Mouse (Mus musculus): ENCODE results near the gene Igf2r. TPM values are rescaled to one million over a fixed set of nuclear protein-coding genes. Genes with fewer than 3 reads are reported as not detected.

Gene Igf2r
- polyA plus RNA-seq, 1 experiment from 2014 or later, result 62.5 TPM

DNA sequence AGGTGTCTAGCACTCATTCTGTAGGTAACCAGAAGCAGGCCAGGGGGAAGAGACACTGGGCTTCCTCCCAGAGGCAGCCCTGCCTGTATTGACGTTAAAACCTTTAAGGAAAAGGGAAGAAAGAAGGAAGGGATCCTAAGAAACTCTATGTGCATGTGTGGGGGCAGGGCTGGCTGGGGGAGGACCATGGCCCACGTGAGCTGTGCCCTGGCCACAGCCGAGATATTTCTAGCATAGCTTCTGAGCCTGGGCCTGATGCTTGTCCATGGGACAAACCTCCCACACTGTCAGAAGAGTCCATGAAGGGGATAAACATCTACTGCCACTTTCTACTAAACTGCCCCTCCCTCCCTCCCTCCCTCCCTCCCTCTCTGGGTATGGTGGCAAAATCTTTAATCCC is 95.6 kb downstream of the Igf2r start:
- WGBS, result 55% methylated on average over 3 of the region's 3 CpGs
- H3K4me1 ChIP-seq, result peaks cover 11% of the 10 kb centered on the region
- no peaks in the 10 kb centered on the region for H3K27me3 ChIP-seq
- no peaks in the 10 kb centered on the region for H3K36me3 ChIP-seq
- H3K9me3 ChIP-seq, result no peaks in the 10 kb centered on the region
- H3K4me2 ChIP-seq, result no peak overlapping the region
- H3K9ac ChIP-seq, result no peak overlapping the region
- no peak overlapping the region for H3K4me3 ChIP-seq
- ATAC-seq (ENCODE audit: borderline replicate concordance, extremely low read depth, low FRiP score, low TSS enrichment), result no peak
- no peak overlapping the region for H3K27ac ChIP-seq

DNA sequence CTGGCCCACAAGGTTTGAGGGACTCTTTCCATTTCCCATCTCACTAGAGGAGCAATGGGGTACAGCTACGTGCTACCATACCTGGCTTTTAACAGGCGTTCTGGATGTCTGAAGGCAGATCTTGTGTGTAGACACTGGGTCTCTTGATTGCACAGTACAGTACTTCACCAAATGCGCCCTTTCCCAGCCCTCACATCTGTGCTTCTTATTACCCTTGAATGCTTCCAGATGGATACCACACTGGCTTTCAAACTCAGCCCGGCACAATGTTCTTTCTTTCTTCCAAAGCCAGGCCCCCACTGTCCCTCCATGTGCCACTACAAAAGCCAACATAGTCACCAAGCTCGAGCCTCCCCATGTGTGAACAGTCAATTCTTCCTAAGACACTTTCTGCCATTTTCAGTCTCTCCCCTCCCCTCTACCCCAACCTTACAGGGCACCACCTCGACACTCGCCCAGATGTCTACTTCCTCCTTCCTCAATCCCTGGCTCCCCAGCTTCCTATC is 97.1 kb downstream of the Igf2r start:
- 78% methylated on average over 7 of the region's 7 CpGs for WGBS
- no peak overlapping the region for H3K27ac ChIP-seq
- no peak overlapping the region for H3K4me3 ChIP-seq
- no peak for ATAC-seq (ENCODE audit: borderline replicate concordance, extremely low read depth, low FRiP score, low TSS enrichment)
- H3K9me3 ChIP-seq, result no peaks in the 10 kb centered on the region
- no peaks in the 10 kb centered on the region for H3K27me3 ChIP-seq
- no peak overlapping the region for H3K9ac ChIP-seq
- H3K4me1 ChIP-seq, result peaks cover 18% of the 10 kb centered on the region
- no peak overlapping the region for H3K4me2 ChIP-seq
- H3K36me3 ChIP-seq, result no peaks in the 10 kb centered on the region

DNA sequence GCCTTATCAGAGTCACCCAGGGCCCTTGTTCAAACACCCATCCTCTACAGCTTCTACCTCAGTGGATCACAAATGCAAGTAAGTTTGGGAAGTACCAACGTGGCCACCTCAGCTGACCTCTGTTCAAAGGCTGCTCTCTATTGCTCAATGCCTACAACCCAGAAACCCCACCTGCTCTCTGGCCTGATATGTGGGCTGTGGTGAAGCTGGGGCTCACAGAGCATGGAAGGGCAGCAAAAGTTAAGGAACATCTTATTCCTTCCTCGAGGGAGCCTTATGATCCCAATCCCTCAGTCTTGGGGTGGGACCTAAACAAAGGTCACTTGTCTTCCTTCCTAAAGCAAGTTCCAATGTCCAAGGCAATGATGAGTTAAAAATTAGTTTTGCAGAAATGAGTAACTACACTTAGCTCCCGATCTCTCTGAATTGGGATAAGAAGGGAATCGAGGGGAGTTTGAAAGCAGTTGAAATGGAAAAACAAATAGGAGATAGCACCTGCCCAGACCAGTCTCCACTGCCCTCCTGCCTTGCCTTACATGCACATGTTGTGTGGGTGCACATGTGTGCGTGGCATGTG is 98.3 kb downstream of the Igf2r start:
- H3K9ac ChIP-seq, result no peak overlapping the region
- H3K36me3 ChIP-seq, result no peaks in the 10 kb centered on the region
- H3K9me3 ChIP-seq, result no peaks in the 10 kb centered on the region
- H3K4me1 ChIP-seq, result peaks cover 18% of the 10 kb centered on the region
- 73% methylated on average over 5 of the region's 5 CpGs for WGBS
- no peak for ATAC-seq (ENCODE audit: borderline replicate concordance, extremely low read depth, low FRiP score, low TSS enrichment)
- no peak overlapping the region for H3K4me3 ChIP-seq
- no peaks in the 10 kb centered on the region for H3K27me3 ChIP-seq
- H3K4me2 ChIP-seq, result no peak overlapping the region
- no peak overlapping the region for H3K27ac ChIP-seq

DNA sequence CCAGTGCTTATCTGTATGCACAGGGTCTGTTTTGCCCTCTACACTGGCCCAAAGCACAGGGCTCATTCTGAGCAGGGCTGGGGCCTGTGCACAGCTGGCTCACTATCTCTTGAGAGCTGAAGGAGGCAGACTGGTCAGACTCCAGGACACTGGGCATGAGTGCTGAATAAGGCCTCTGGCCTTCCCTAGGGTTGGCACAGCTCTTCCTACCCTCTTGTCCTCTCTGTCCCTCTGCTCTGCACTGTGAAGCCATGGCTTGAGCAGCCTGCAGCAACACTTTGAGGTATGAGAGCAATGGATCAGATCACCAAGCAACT is 100.1 kb downstream of the Igf2r start:
- no peaks in the 10 kb centered on the region for H3K27me3 ChIP-seq
- no peak overlapping the region for H3K4me3 ChIP-seq
- no peak for ATAC-seq (ENCODE audit: borderline replicate concordance, extremely low read depth, low FRiP score, low TSS enrichment)
- H3K4me2 ChIP-seq, result no peak overlapping the region
- no peaks in the 10 kb centered on the region for H3K9me3 ChIP-seq
- H3K9ac ChIP-seq, result no peak overlapping the region
- H3K27ac ChIP-seq, result peak overlapping the region; percentile 53; the same call in 1 of the 2 replicates
- peaks cover 18% of the 10 kb centered on the region for H3K4me1 ChIP-seq
- no peaks in the 10 kb centered on the region for H3K36me3 ChIP-seq

DNA sequence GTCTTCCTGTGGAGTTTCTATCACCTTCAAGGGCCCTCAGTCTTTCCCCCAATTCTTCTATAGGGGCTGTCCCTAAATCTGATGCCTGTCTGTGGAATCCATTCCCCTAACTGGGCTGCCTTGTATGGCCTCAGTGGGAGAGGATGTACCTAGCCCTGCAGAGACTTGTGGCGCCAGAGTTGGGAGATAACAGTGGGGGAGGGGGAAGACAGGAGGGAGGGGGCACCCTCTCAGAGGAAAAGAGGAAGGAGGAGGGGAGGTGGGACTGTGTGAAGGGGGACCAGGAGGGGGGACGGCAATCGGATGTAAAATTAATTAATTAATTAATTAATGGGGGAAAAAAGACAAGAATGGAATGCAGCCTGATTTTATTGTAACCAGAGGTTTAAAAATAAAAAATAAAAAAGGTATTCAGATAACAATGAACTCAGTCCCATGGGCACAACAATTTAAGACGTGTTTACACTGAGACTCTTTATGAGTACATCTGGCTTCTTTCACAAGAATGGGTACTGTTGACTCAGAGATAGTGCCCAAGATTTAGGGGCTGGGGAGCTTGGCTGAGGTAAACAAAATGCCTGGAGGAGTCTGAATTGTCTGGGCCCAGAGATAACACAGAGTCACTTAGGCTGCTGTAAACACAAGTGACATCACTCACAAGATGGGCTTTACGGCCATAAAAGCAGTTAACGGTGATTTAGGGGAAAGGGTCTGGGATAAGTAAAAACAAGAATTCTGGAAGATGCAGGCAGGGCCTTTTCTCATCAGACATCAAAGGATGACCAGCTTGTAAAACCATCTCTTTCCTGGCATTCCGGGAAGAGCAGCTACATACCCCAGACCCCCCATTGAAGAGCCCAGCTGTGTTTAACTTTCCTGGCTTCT is 100.7 kb downstream of the Igf2r start:
- peak overlapping the region; percentile 53; the same call in 1 of the 2 replicates for H3K27ac ChIP-seq
- H3K4me2 ChIP-seq, result no peak overlapping the region
- H3K27me3 ChIP-seq, result no peaks in the 10 kb centered on the region
- H3K36me3 ChIP-seq, result no peaks in the 10 kb centered on the region
- 16% methylated on average over 7 of the region's 7 CpGs for WGBS
- ATAC-seq (ENCODE audit: borderline replicate concordance, extremely low read depth, low FRiP score, low TSS enrichment), result no peak
- peaks cover 18% of the 10 kb centered on the region for H3K4me1 ChIP-seq
- H3K9ac ChIP-seq, result no peak overlapping the region
- no peak overlapping the region for H3K4me3 ChIP-seq
- no peaks in the 10 kb centered on the region for H3K9me3 ChIP-seq

DNA sequence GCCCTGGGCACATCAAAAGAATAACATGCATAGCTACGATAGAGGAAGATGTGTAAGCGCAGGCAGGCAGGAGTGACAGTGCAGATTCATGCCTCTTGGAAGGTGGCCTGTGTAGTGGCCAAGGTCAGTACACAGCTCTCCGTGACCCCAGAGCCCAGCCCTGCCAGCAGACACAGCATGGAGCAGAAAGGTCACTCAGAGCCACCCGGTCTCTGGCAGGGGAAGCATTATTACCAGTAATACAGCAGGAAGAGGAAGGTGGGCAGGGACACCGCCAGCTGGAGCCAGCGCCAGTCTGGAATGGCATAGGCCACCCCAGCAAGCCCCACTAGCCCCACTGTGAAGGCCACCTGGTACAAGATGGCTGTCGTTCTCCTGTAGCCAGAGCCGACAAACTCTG is 105.3 kb downstream of the Igf2r start:
- 74% methylated on average over 8 of the region's 8 CpGs for WGBS
- ATAC-seq (ENCODE audit: borderline replicate concordance, extremely low read depth, low FRiP score, low TSS enrichment), result no peak
- Histone ChIP-seq H3K9me3 (no peaks in the 10 kb centered on the region), H3K27ac (no peak overlapping the region), H3K9ac (no peak overlapping the region), H3K27me3 (no peaks in the 10 kb centered on the region), H3K4me2 (no peak overlapping the region), H3K4me3 (no peak overlapping the region), H3K4me1 (peaks cover 12% of the 10 kb centered on the region), H3K36me3 (no peaks in the 10 kb centered on the region)

DNA sequence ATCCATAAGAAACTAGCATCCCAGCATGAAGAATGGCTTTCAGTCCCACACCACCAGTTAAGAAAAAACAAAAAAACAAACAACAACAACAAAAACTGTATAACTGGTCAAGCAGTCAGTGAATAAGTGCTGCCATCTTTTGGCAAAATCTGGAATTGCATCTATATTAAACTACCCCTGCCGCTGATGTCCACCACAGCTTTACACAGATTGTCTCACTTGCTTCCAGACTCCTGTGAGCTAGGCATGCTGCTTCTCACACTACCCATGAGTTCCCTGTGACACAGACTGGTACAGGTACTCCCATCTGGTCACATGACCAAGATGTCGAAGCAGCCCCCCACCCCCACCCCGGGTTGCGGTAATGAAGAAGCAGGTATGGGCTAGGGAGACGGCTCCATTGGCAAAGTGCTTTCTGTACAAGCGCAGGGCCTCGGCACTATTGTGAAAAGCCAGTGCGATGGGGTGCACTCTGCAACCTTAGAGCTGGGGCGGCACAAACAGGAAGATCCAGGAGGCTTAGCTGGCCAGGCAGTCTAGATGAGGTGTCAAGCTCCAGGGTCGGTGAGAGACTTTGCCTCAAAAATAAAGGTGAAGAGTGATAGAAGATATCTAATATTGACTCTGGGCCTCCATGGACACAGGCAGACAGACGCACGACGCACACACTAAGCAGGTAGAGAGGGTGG is 108.7 kb downstream of the Igf2r start:
- WGBS, result 66% methylated on average over 13 of the region's 13 CpGs
- Histone ChIP-seq H3K27me3 (no peaks in the 10 kb centered on the region), H3K4me2 (no peak overlapping the region), H3K4me3 (no peak overlapping the region), H3K36me3 (no peaks in the 10 kb centered on the region), H3K9me3 (no peaks in the 10 kb centered on the region), H3K4me1 (0 out of 2 replicates have a peak, but pooled peaks cover 3% of the 10 kb centered on the region), H3K9ac (no peak overlapping the region), H3K27ac (no peak overlapping the region)
- ATAC-seq (ENCODE audit: borderline replicate concordance, extremely low read depth, low FRiP score, low TSS enrichment), result 0 out of 2 replicates have a peak, but pooled peaks have one; percentile 32

DNA sequence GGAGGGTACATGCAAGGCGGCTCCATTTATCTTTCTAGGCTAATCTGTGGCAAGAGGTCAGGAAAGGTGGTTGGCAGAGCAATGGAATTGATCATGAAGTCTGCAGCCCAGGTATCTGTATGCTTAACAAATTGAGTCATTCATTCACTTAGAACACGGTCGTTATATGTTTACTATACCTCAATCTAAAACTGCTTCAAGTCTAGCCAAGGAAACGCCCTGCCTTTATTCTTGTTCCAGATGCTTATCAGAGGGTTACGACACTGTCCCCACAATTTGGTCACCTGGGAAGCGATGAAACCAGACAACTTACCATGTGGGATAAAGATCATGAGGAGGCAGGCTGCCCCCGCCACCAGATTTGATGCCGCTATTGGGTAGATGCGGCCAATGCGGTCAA is 110.2 kb downstream of the Igf2r start:
- H3K9me3 ChIP-seq, result no peaks in the 10 kb centered on the region
- 0 out of 2 replicates have a peak, but pooled peaks cover 3% of the 10 kb centered on the region for H3K4me1 ChIP-seq
- no peak for ATAC-seq (ENCODE audit: borderline replicate concordance, extremely low read depth, low FRiP score, low TSS enrichment)
- no peak overlapping the region for H3K27ac ChIP-seq
- 85% methylated on average over 10 of the region's 10 CpGs for WGBS
- no peaks in the 10 kb centered on the region for H3K27me3 ChIP-seq
- H3K36me3 ChIP-seq, result no peaks in the 10 kb centered on the region
- H3K4me3 ChIP-seq, result no peak overlapping the region
- no peak overlapping the region for H3K9ac ChIP-seq
- no peak overlapping the region for H3K4me2 ChIP-seq

DNA sequence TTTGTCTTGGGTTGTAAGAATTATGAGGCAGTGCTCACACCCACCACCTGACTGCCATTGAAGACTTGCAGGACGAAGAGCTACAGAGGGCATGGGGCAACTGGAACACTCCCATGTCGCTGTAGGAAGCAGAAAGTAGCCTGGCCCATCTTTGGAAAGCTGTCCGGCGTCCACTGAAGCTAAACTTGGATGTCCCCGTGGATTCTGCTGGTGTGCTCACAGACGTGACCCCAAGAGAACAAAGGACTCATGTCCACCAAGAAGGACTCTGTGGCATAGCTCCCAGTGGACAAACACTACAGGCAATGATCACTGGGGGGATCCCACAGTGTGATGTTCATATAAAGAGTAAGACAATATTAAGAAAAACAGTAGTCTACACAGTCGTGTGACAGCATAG is 110.7 kb downstream of the Igf2r start:
- no peak overlapping the region for H3K4me3 ChIP-seq
- H3K27me3 ChIP-seq, result no peaks in the 10 kb centered on the region
- no peak overlapping the region for H3K4me2 ChIP-seq
- 0 out of 2 replicates have a peak, but pooled peaks cover 3% of the 10 kb centered on the region for H3K4me1 ChIP-seq
- ATAC-seq (ENCODE audit: borderline replicate concordance, extremely low read depth, low FRiP score, low TSS enrichment), result no peak
- H3K9ac ChIP-seq, result no peak overlapping the region
- H3K27ac ChIP-seq, result no peak overlapping the region
- H3K36me3 ChIP-seq, result no peaks in the 10 kb centered on the region
- no peaks in the 10 kb centered on the region for H3K9me3 ChIP-seq
- WGBS, result 81% methylated on average over 7 of the region's 7 CpGs

DNA sequence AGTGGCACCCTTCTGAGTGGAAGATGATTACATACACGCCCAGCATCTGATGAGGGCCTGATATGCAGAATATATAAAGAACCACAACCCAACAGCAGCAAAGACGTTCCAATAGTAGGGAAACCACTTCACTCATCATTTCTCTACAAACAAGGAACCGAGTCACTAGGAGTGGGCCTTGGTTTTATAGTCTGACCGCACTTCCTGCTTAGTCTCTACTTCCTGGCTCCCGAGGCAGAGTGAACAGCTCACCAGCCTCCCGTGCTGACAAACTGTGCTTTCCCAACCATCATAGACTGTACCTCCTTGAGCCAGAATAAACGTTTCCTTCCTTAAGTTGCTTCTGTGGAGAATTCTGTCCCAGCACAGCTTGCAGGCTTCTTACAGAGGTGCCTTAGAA is 113.6 kb downstream of the Igf2r start:
- WGBS, result 60% methylated on average over 7 of the region's 7 CpGs
- Histone ChIP-seq H3K4me3 (no peak overlapping the region), H3K27ac (no peak overlapping the region), H3K9me3 (no peaks in the 10 kb centered on the region), H3K36me3 (no peaks in the 10 kb centered on the region), H3K9ac (no peak overlapping the region), H3K27me3 (no peaks in the 10 kb centered on the region), H3K4me1 (0 out of 2 replicates have a peak, but pooled peaks cover 2% of the 10 kb centered on the region), H3K4me2 (no peak overlapping the region)
- ATAC-seq (ENCODE audit: borderline replicate concordance, extremely low read depth, low FRiP score, low TSS enrichment), result no peak

DNA sequence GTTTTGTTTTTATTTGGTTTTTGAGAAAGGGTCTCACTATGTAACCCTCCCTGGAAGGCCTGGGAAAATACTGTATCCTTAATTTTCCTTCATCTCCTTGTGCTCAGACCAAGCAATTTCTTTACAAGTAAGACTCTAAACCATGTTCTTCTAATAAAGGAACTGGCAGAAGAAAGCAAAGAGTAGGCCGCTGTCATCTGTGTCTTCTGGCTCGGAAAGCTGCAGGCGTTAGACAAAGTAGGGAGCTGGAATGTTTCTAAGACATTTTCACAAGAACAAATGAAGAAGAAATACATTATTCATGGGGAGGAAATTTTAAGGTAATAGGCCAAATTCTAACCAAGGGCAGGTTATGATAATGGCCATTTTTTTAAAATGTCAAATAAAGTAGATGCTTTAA is 115.4 kb downstream of the Igf2r start:
- Histone ChIP-seq H3K27me3 (no peaks in the 10 kb centered on the region), H3K27ac (no peak overlapping the region), H3K36me3 (no peaks in the 10 kb centered on the region), H3K9me3 (no peaks in the 10 kb centered on the region), H3K4me1 (no peaks in the 10 kb centered on the region), H3K4me2 (no peak overlapping the region), H3K4me3 (no peak overlapping the region), H3K9ac (no peak overlapping the region)
- no peak for ATAC-seq (ENCODE audit: borderline replicate concordance, extremely low read depth, low FRiP score, low TSS enrichment)
- WGBS, result 85% methylated on average over 3 of the region's 3 CpGs

DNA sequence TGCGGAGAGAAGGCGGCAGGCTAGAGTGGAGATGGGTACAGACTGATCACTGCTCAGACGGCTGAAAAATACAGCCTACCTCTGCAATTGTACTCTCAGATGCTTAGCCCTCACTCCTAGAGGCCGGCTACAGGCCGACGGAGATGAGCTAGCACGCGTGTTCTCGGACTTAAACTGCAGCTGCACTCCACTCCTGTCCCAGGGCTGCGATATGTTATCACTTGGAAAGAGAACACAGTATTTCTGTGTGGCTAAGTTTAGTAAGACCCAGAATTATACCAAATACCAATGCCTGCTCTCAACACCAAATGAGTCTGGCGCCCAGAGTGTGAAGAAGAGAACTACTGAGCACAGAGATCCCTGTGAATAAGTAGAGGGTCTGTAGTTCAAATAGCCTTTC is 116.9 kb downstream of the Igf2r start:
- no peak for ATAC-seq (ENCODE audit: borderline replicate concordance, extremely low read depth, low FRiP score, low TSS enrichment)

More for the DNA sequence above, 116.9 kb downstream of the Igf2r start:
- no peak overlapping the region for H3K4me3 ChIP-seq
- no peaks in the 10 kb centered on the region for H3K27me3 ChIP-seq
- no peak overlapping the region for H3K4me2 ChIP-seq
- no peaks in the 10 kb centered on the region for H3K36me3 ChIP-seq
- H3K27ac ChIP-seq, result no peak overlapping the region
- 84% methylated on average over 11 of the region's 11 CpGs for WGBS
- H3K9ac ChIP-seq, result no peak overlapping the region
- no peaks in the 10 kb centered on the region for H3K4me1 ChIP-seq
- no peaks in the 10 kb centered on the region for H3K9me3 ChIP-seq

All from lung, embryonic 15.5 days (tissue).